Mouse (Mus musculus): ENCODE measurements around the gene Hrh1. TPM values are rescaled to one million over a fixed set of nuclear protein-coding genes. Genes with fewer than 3 reads are reported as not detected.
"Not testable (repeated sequence)": the region's sequence is repeated elsewhere in the genome, so short reads cannot be mapped to it uniquely, and the experiment has no call there.

The Hrh1 gene
- polyA plus RNA-seq, 1 experiment from 2014 or later: 0.17 TPM

GRCm38 (mm10) chr6:114479644-114480410 lies 82.1 kb downstream of the Hrh1 start:
- WGBS: 96% methylated on average over 16 of the region's 16 CpGs
- peak; percentile 44 for TF ChIP-seq CTCF (IDR thresholded peaks at IDR 0.05; ENCODE audit: low read depth)
- no peaks in the 10 kb centered on the region for H3K27me3 ChIP-seq (ENCODE audit: insufficient read depth, low read length)
- no peak overlapping the region for H3K27ac ChIP-seq
- no peaks in the 10 kb centered on the region for H3K36me3 ChIP-seq (ENCODE audit: insufficient read depth, low read length)
- H3K4me3 ChIP-seq (replicated peaks; ENCODE audit: low read depth, low read length): no peak overlapping the region
- ATAC-seq (replicated peaks; ENCODE audit: low FRiP score, low read depth) (no peak), DNase-seq (ENCODE audit: low spot score) (no peak)
- no peaks in the 10 kb centered on the region for H3K4me1 ChIP-seq (replicated peaks; ENCODE audit: insufficient read depth, low read length)
- no peak overlapping the region for H3K4me2 ChIP-seq (ENCODE audit: low read length)
- no peaks in the 10 kb centered on the region for H3K9me3 ChIP-seq (replicated peaks; ENCODE audit: low read length)
- no peak overlapping the region for H3K9ac ChIP-seq (ENCODE audit: low read depth, low read length)

- no peak overlapping the region for H3K4me2 ChIP-seq (ENCODE audit: low read length)
- 87% methylated on average over 3 of the region's 3 CpGs for WGBS
- no peaks in the 10 kb centered on the region for H3K36me3 ChIP-seq (ENCODE audit: insufficient read depth, low read length)
- no peak overlapping the region for H3K27ac ChIP-seq
- H3K4me1 ChIP-seq (replicated peaks; ENCODE audit: insufficient read depth, low read length): no peaks in the 10 kb centered on the region
- no peak for TF ChIP-seq CTCF (IDR thresholded peaks at IDR 0.05; ENCODE audit: low read depth)
- H3K9ac ChIP-seq (ENCODE audit: low read depth, low read length): no peak overlapping the region
- no peak for ATAC-seq (replicated peaks; ENCODE audit: low FRiP score, low read depth)
- DNase-seq (ENCODE audit: low spot score): no peak
- H3K27me3 ChIP-seq (ENCODE audit: insufficient read depth, low read length): no peaks in the 10 kb centered on the region
- no peaks in the 10 kb centered on the region for H3K9me3 ChIP-seq (replicated peaks; ENCODE audit: low read length)
- no peak overlapping the region for H3K4me3 ChIP-seq (replicated peaks; ENCODE audit: low read depth, low read length)
Measured at GRCm38 (mm10) chr6:114489371-114489770, 91.6 kb downstream of the Hrh1 start.

- H3K4me3 ChIP-seq (replicated peaks; ENCODE audit: low read depth, low read length): not testable (repeated sequence)
Measured at GRCm38 (mm10) chr6:114492588-114492987, 94.9 kb downstream of the Hrh1 start.

DNA sequence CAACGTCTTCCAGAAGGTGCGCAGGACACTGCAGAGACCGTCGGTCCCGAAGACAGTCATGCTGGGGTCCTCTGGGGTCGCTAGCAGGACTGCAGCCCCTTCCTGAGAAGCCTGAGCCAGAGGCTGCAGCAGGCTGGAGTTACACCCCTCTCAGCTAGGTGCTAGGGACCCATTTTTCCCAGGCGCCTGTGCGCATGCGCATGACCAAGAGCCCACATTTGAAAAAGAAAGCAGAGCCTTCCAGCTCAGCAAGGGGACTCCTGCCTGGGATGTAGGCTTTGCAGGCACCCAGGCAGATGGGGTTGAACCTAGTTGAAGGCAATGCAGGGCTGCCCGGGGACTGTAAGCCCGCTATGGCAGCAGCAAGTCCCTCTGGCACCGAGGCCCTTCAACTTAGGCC lies 97.3 kb downstream of the Hrh1 start:
- not testable (repeated sequence) for ATAC-seq (replicated peaks; ENCODE audit: low FRiP score, low read depth); H3K4me3 ChIP-seq (replicated peaks; ENCODE audit: low read depth, low read length); H3K9ac ChIP-seq (ENCODE audit: low read depth, low read length); H3K4me2 ChIP-seq (ENCODE audit: low read length); H3K9me3 ChIP-seq (replicated peaks; ENCODE audit: low read length); H3K27ac ChIP-seq; H3K27me3 ChIP-seq (ENCODE audit: insufficient read depth, low read length); H3K36me3 ChIP-seq (ENCODE audit: insufficient read depth, low read length); DNase-seq (ENCODE audit: low spot score); H3K4me1 ChIP-seq (replicated peaks; ENCODE audit: insufficient read depth, low read length)
- 18% methylated on average over 11 of the region's 12 CpGs for WGBS

More at GRCm38 (mm10) chr6:114492588-114492987, 94.9 kb downstream of the Hrh1 start:
- H3K27me3 ChIP-seq (ENCODE audit: insufficient read depth, low read length); H3K9ac ChIP-seq (ENCODE audit: low read depth, low read length); DNase-seq (ENCODE audit: low spot score); ATAC-seq (replicated peaks; ENCODE audit: low FRiP score, low read depth); H3K36me3 ChIP-seq (ENCODE audit: insufficient read depth, low read length); H3K27ac ChIP-seq; H3K9me3 ChIP-seq (replicated peaks; ENCODE audit: low read length); H3K4me1 ChIP-seq (replicated peaks; ENCODE audit: insufficient read depth, low read length); H3K4me2 ChIP-seq (ENCODE audit: low read length): not testable (repeated sequence)
- WGBS: 55% methylated on average over 10 of the region's 10 CpGs

- WGBS: 13% methylated on average over 15 of the region's 17 CpGs
- not testable (repeated sequence) for H3K27ac ChIP-seq; H3K27me3 ChIP-seq (ENCODE audit: insufficient read depth, low read length); H3K9me3 ChIP-seq (replicated peaks; ENCODE audit: low read length); H3K9ac ChIP-seq (ENCODE audit: low read depth, low read length); H3K4me2 ChIP-seq (ENCODE audit: low read length); DNase-seq (ENCODE audit: low spot score); ATAC-seq (replicated peaks; ENCODE audit: low FRiP score, low read depth); H3K4me3 ChIP-seq (replicated peaks; ENCODE audit: low read depth, low read length); H3K36me3 ChIP-seq (ENCODE audit: insufficient read depth, low read length); H3K4me1 ChIP-seq (replicated peaks; ENCODE audit: insufficient read depth, low read length)
Measured at GRCm38 (mm10) chr6:114514038-114514437, 116.3 kb downstream of the Hrh1 start.

GRCm38 (mm10) chr6:114528709-114529108 lies 131.0 kb downstream of the Hrh1 start:
- H3K27me3 ChIP-seq (ENCODE audit: insufficient read depth, low read length); H3K4me3 ChIP-seq (replicated peaks; ENCODE audit: low read depth, low read length); H3K4me2 ChIP-seq (ENCODE audit: low read length); H3K4me1 ChIP-seq (replicated peaks; ENCODE audit: insufficient read depth, low read length); ATAC-seq (replicated peaks; ENCODE audit: low FRiP score, low read depth); H3K27ac ChIP-seq; H3K9me3 ChIP-seq (replicated peaks; ENCODE audit: low read length); H3K36me3 ChIP-seq (ENCODE audit: insufficient read depth, low read length); H3K9ac ChIP-seq (ENCODE audit: low read depth, low read length); DNase-seq (ENCODE audit: low spot score): not testable (repeated sequence)
- no CpG with 5 or more reads among the region's 12 CpGs for WGBS

Other genes starting within 250 kb of the Hrh1 start
- 0.06 and 0.25 TPM in 2 replicates for gene Slc6a1, start 115.3 kb upstream of the Hrh1 start, polyA plus RNA-seq (2015; fragmentation: Nextera tagmentation; extraction: Ambion mirVana)
- 19.7 and 21.0 TPM in 2 replicates for gene Atg7, start 245.2 kb downstream of the Hrh1 start, polyA plus RNA-seq (2015; fragmentation: Nextera tagmentation; extraction: Ambion mirVana)

All from kidney, postnatal 0 days (tissue).